Mouse (Mus musculus) G1E (cell line): ENCODE measurements around the gene Bmpr1b.

Experiments used
- CTCF ChIP-seq: IDR thresholded peaks from 2 replicates; pipeline ENCODE4 v1.5.1; 2012; ENCODE audit warnings: low read depth, low read length, inconsistent platforms, mixed read lengths
- GATA1 ChIP-seq: IDR thresholded peaks from 2 replicates; pipeline ENCODE4 v1.6.1; 2012; ENCODE audit warnings: borderline replicate concordance, low read length, inconsistent platforms, mixed read lengths

GRCm38 (mm10) chr3:141966244-141966643, 203.0 kb downstream of the Bmpr1b start:
- TF ChIP-seq CTCF (no peak), GATA1 (no peak)
